Mouse (Mus musculus) bone marrow macrophage, adult 2 months (primary cell): ENCODE results near the gene Acp5.

ENCODE experiments used
- CTCF ChIP-seq: IDR thresholded peaks from 2 replicates; pipeline ENCODE4 v1.5.1; 2012; ENCODE audit warnings: low read depth, mild to moderate bottlenecking, low read length, moderate library complexity
- POLR2A ChIP-seq: IDR thresholded peaks from 2 replicates; pipeline ENCODE4 v1.6.1; 2012; ENCODE audit warnings: mild to moderate bottlenecking, low read depth, low read length, borderline replicate concordance

DNA sequence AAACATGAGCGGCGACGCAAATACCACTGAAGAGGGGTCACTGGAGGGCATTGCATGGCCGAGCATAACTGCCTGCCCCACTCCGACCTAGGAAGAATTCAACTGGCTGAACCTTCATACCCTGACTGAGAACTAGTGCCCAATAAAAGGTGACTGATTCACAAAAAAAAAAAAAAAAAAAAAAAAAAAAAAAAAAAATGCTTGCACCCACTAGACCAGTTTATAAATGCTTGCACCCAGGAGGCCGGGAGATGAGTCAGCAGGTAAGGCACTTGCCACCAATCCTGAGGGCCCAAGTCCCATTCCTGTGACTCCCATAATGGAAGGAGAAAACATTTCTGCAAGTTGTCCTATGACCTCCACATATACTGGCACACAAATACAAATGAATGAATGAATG lies 42.8 kb downstream of the Acp5 start:
- TF ChIP-seq CTCF, result no peak
- no peak for TF ChIP-seq POLR2A
